ENCODE assay signal across 29 mouse cellular contexts in genomic region chr6:37406903-37407302, GRCm38 (mm10). TPM values are rescaled to one million over a fixed set of nuclear protein-coding genes. Genes with fewer than 3 reads are reported as not detected.
A peak's percentile ranks its signal among the peaks of the same experiment; 100 is the strongest.
DNase-seq lines count a peak whose midpoint lies in the region; TF ChIP-seq lines count a peak whose summit lies in the region.
"Had no signal": no experiment of that assay in that cellular context is flagged by ENCODE, and none has a peak within 500 bp of the region (broad histone marks: within the 10 kb centered on the region; RNA-seq: fewer than 3 reads in every experiment).

No protein-coding gene starts in this region.

- intact Hi-C loops in heart, postnatal 25 days (cut with DNase I), result no loop called here

- H3K4me3 ChIP-seq in small intestine, adult 2 months (ENCODE audit: low read depth, low read length), result no peak overlapping the region
- H3K4me3 ChIP-seq: forebrain, embryonic 13.5 days; heart, embryonic 15.5 days; limb, embryonic 10.5 days; limb, embryonic 15.5 days; liver, embryonic 13.5 days; midbrain, embryonic 10.5 days; midbrain, embryonic 15.5 days; neural tube, embryonic 15.5 days had no signal

- no peaks in the 10 kb centered on the region for H3K27me3 ChIP-seq in small intestine, adult 2 months (ENCODE audit: control insufficient read depth, insufficient read depth, low read length)
- H3K27me3 ChIP-seq: CH12.LX; forebrain, embryonic 13.5 days; heart, embryonic 15.5 days; limb, embryonic 15.5 days; liver, embryonic 13.5 days; midbrain, embryonic 15.5 days; neural tube, embryonic 15.5 days had no signal

- H3K4me1 ChIP-seq in small intestine, adult 2 months (ENCODE audit: control insufficient read depth, insufficient read depth, insufficient read length, low read length), result peaks cover 16% of the 10 kb centered on the region
- H3K4me1 ChIP-seq: forebrain, embryonic 13.5 days; midbrain, embryonic 15.5 days; neural tube, embryonic 15.5 days had no signal

- peak; percentile 65 for DNase-seq in adrenal gland, adult 2 months
- no peak for DNase-seq in adrenal gland, postnatal 25 days
- DNase-seq in heart, adult 11 months, result peak; percentile 87
- DNase-seq in heart, postnatal 25 days (ENCODE audit: low spot score), result no peak
- DNase-seq in adrenal gland, postnatal 14 days, result peak; percentile 48
- DNase-seq in urinary bladder, adult 2 months (ENCODE audit: low spot score), result no peak
- DNase-seq: cerebellum, adult 11 months; cerebellum, adult 9-10 months; cerebellum, postnatal 36 days; heart, postnatal 4 days; kidney, adult 2 months; kidney, postnatal 4 days; layer of hippocampus, postnatal 36 days; liver, embryonic 13.5 days; lung, adult 18-20 months; lung, postnatal 10 days; right cerebral cortex, adult 18-20 months had no signal

- WGBS in small intestine, adult 2 months, result 38% methylated on average over 6 of the region's 6 CpGs

- TF ChIP-seq CTCF in small intestine, adult 2 months (IDR thresholded peaks at IDR 0.05; ENCODE audit: extremely low read depth, insufficient read length, insufficient replicate concordance, low read depth, low read length), result no peak

- peak overlapping the region; percentile 20; the same call in 1 of the 2 replicates for H3K27ac ChIP-seq in small intestine, adult 2 months (ENCODE audit: insufficient read depth, low read depth, low read length)
- H3K27ac ChIP-seq: forebrain, embryonic 13.5 days; heart, embryonic 15.5 days; hindbrain, embryonic 14.5 days; kidney, postnatal 0 days; limb, embryonic 10.5 days; limb, embryonic 15.5 days; liver, embryonic 13.5 days; macrophage; midbrain, embryonic 10.5 days; midbrain, embryonic 15.5 days; neural tube, embryonic 15.5 days had no signal

- TF ChIP-seq POLR2A in small intestine, adult 2 months (IDR thresholded peaks at IDR 0.05; ENCODE audit: low read depth, low read length), result no peak

- H3K36me3 ChIP-seq in small intestine, adult 2 months (ENCODE audit: control insufficient read depth, insufficient read depth, low read length), result no peaks in the 10 kb centered on the region
- H3K36me3 ChIP-seq: heart, embryonic 15.5 days; limb, embryonic 10.5 days; liver, embryonic 13.5 days; midbrain, embryonic 10.5 days; midbrain, embryonic 15.5 days; neural tube, embryonic 15.5 days had no signal

RNA-seq across cellular contexts. Expression of gene Creb3l2, which starts 35.0 kb away (rescaled TPM):
- total RNA-seq in adrenal gland, adult 2 months (2021), result 10 to 100 TPM; 69.4 to 85.5 TPM
- 36.9 and 48.4 TPM in 2 replicates for polyA plus RNA-seq in adrenal gland, adult 2 months (2012; rRNA removed)
- total RNA-seq in adrenal gland, postnatal 25 days (2021), result 78.9 and 95.9 TPM in 2 replicates
- 10 to 100 TPM; 23.9 to 28.5 TPM for total RNA-seq in heart, postnatal 25 days (2021)
- 50.0 and 50.8 TPM in 2 replicates for total RNA-seq in adrenal gland, postnatal 14 days (2021)
- polyA plus RNA-seq in small intestine, adult 2 months (2012; rRNA removed), result 8.8 and 30.5 TPM in 2 replicates
- 35.0 and 42.5 TPM in 2 replicates for polyA plus RNA-seq in urinary bladder, adult 2 months (2012; rRNA removed)

Comparison
In these comparisons a context has a peak if more than half of its experiments do, and no peak if none do; other contexts are left out.
1. DNase-seq: peak in adrenal gland, adult 2 months (single experiment), heart, adult 11 months (single experiment) and adrenal gland, postnatal 14 days (single experiment); none in adrenal gland, postnatal 25 days (single experiment), heart, postnatal 25 days (single experiment) and urinary bladder, adult 2 months (single experiment).